Mouse (Mus musculus) frontal cortex, postnatal 10 days (tissue): Measurements from ENCODE around the gene AU040320.
A peak's percentile ranks its signal among the peaks of the same experiment; 100 is the strongest.

Source experiments
- DNase-seq, 2 experiments: peaks; one replicate each; pipeline ENCODE4 v3.0.0; 2022; ENCODE audit warnings: low spot score in 2 of 2, mixed read lengths in 1 of 2

AU040320 gene

GRCm38 (mm10) chr4:126782512-126782911, 29.2 kb downstream of the AU040320 start:
- no peak for DNase-seq

GRCm38 (mm10) chr4:126782996-126783395, 29.7 kb downstream of the AU040320 start:
- no peak for DNase-seq

- no peak for DNase-seq
Measured at GRCm38 (mm10) chr4:126792341-126793102, 39.2 kb downstream of the AU040320 start.

GRCm38 (mm10) chr4:126802174-126802573, 48.8 kb downstream of the AU040320 start:
- DNase-seq: no peak

- DNase-seq: no peak
Measured at GRCm38 (mm10) chr4:126803268-126803873, 50.0 kb downstream of the AU040320 start.

GRCm38 (mm10) chr4:126805741-126806140, 52.4 kb downstream of the AU040320 start:
- no peak for DNase-seq

GRCm38 (mm10) chr4:126806692-126807427, 53.5 kb downstream of the AU040320 start:
- no peak for DNase-seq

- no peak for DNase-seq
Measured at GRCm38 (mm10) chr4:126810566-126810965, 57.2 kb downstream of the AU040320 start.

GRCm38 (mm10) chr4:126813212-126813611, 59.9 kb downstream of the AU040320 start:
- DNase-seq: no peak

- DNase-seq: no peak
Measured at GRCm38 (mm10) chr4:126814854-126815253, 61.5 kb downstream of the AU040320 start.

- DNase-seq: no peak
Measured at GRCm38 (mm10) chr4:126822891-126823882, 69.8 kb downstream of the AU040320 start.

- DNase-seq: no peak
Measured at GRCm38 (mm10) chr4:126823917-126824316, 70.6 kb downstream of the AU040320 start.

- DNase-seq: no peak
Measured at GRCm38 (mm10) chr4:126831122-126831521, 77.8 kb downstream of the AU040320 start.

- DNase-seq: no peak
Measured at GRCm38 (mm10) chr4:126838799-126839198, 85.5 kb downstream of the AU040320 start.

GRCm38 (mm10) chr4:126839873-126840272, 86.5 kb downstream of the AU040320 start:
- DNase-seq: peak; percentile 68 to 83

GRCm38 (mm10) chr4:126840996-126841560, 87.7 kb downstream of the AU040320 start:
- no peak for DNase-seq

GRCm38 (mm10) chr4:126842911-126843310, 89.6 kb downstream of the AU040320 start:
- no peak for DNase-seq

- DNase-seq: no peak
Measured at GRCm38 (mm10) chr4:126845664-126846063, 92.3 kb downstream of the AU040320 start.

GRCm38 (mm10) chr4:126846971-126847370, 93.6 kb downstream of the AU040320 start:
- DNase-seq: no peak

GRCm38 (mm10) chr4:126850019-126850777, 96.9 kb downstream of the AU040320 start:
- DNase-seq: no peak
